Mouse (Mus musculus): ENCODE data around the gene Slc24a2. TPM values are rescaled to one million over a fixed set of nuclear protein-coding genes. Genes with fewer than 3 reads are reported as not detected.

The Slc24a2 gene
- total and polyA plus RNA-seq, 3 experiments = not detected

GRCm38 (mm10) chr4:87211344-87211978 lies 18.8 kb downstream of the Slc24a2 start:
- no peak overlapping the region for H3K9ac ChIP-seq (ENCODE audit: control insufficient read depth, low read depth, low read length, poor library complexity, severe bottlenecking)
- no peaks in the 10 kb centered on the region for H3K4me1 ChIP-seq (ENCODE audit: control insufficient read depth in 1 of 2, insufficient read depth in 2 of 2, low read length in 2 of 2)
- no peak overlapping the region for H3K27ac ChIP-seq (ENCODE audit: control insufficient read depth, low read depth, low read length)
- no peaks in the 10 kb centered on the region for H3K27me3 ChIP-seq (ENCODE audit: control insufficient read depth in 1 of 2, insufficient read depth in 2 of 2, low read length in 2 of 2)
- no peak for DNase-seq (ENCODE audit: low read depth, low spot score)
- no peaks in the 10 kb centered on the region for H3K9me3 ChIP-seq (replicated peaks; ENCODE audit: insufficient read depth, low read length)
- no peak overlapping the region for H3K4me3 ChIP-seq (ENCODE audit: control insufficient read depth in 1 of 2, insufficient read depth in 1 of 2, low read depth in 2 of 2, low read length in 2 of 2)
- TF ChIP-seq RAD21 (IDR thresholded peaks at IDR 0.05; ENCODE audit: low read depth, low read length) (no peak), MAFK (IDR thresholded peaks at IDR 0.05; ENCODE audit: borderline replicate concordance, low read depth, low read length) (no peak), ZC3H11A (IDR thresholded peaks at IDR 0.05; ENCODE audit: low read depth, low read length) (no peak), SIN3A (IDR thresholded peaks at IDR 0.05; ENCODE audit: low read length) (no peak), NELFE (IDR thresholded peaks at IDR 0.05; ENCODE audit: low read depth, low read length) (no peak), CHD2 (IDR thresholded peaks at IDR 0.05; ENCODE audit: low read length) (no peak), POLR2A (IDR thresholded peaks at IDR 0.05; ENCODE audit: control insufficient read depth in 1 of 2, insufficient read depth in 1 of 2, low read depth in 1 of 2, low read length in 2 of 2, poor library complexity in 1 of 2) (no peak)
- H3K79me2 ChIP-seq (ENCODE audit: control insufficient read depth, insufficient read depth, low read length, poor library complexity) = no peaks in the 10 kb centered on the region
- no peaks in the 10 kb centered on the region for H3K36me3 ChIP-seq (ENCODE audit: control insufficient read depth in 1 of 2, insufficient read depth in 2 of 2, low read length in 2 of 2)

GRCm38 (mm10) chr4:87210533-87210932 lies 19.7 kb downstream of the Slc24a2 start:
- Histone ChIP-seq H3K9me3 (replicated peaks; ENCODE audit: insufficient read depth, low read length) (no peaks in the 10 kb centered on the region), H3K27ac (ENCODE audit: control insufficient read depth, low read depth, low read length) (no peak overlapping the region), H3K36me3 (ENCODE audit: control insufficient read depth in 1 of 2, insufficient read depth in 2 of 2, low read length in 2 of 2) (no peaks in the 10 kb centered on the region), H3K4me3 (ENCODE audit: control insufficient read depth in 1 of 2, insufficient read depth in 1 of 2, low read depth in 2 of 2, low read length in 2 of 2) (no peak overlapping the region), H3K4me1 (ENCODE audit: control insufficient read depth in 1 of 2, insufficient read depth in 2 of 2, low read length in 2 of 2) (no peaks in the 10 kb centered on the region), H3K9ac (ENCODE audit: control insufficient read depth, low read depth, low read length, poor library complexity, severe bottlenecking) (no peak overlapping the region), H3K79me2 (ENCODE audit: control insufficient read depth, insufficient read depth, low read length, poor library complexity) (no peaks in the 10 kb centered on the region), H3K27me3 (ENCODE audit: control insufficient read depth in 1 of 2, insufficient read depth in 2 of 2, low read length in 2 of 2) (no peaks in the 10 kb centered on the region)
- no peak for DNase-seq (ENCODE audit: low read depth, low spot score)
- TF ChIP-seq GATA1 (IDR thresholded peaks at IDR 0.05; ENCODE audit: low read depth, low read length) (no peak), ZNF384 (IDR thresholded peaks at IDR 0.05; ENCODE audit: low read depth, low read length) (no peak), ZMIZ1 (IDR thresholded peaks at IDR 0.05; ENCODE audit: low read depth, low read length) (no peak), KAT2A (conservative IDR thresholded peaks at IDR 0.05; ENCODE audit: low read depth, low read length) (no peak), JUND (IDR thresholded peaks at IDR 0.05; ENCODE audit: low read depth, low read length) (no peak), NELFE (IDR thresholded peaks at IDR 0.05; ENCODE audit: low read depth, low read length) (no peak), ZKSCAN1 (IDR thresholded peaks at IDR 0.05; ENCODE audit: low read depth, low read length) (no peak), MAZ (IDR thresholded peaks at IDR 0.05; ENCODE audit: low read depth, low read length) (no peak), USF2 (IDR thresholded peaks at IDR 0.05; ENCODE audit: borderline replicate concordance in 1 of 2, insufficient read depth in 1 of 2, low read depth in 1 of 2, low read length in 2 of 2) (no peak), CHD1 (IDR thresholded peaks at IDR 0.05; ENCODE audit: low read depth, low read length) (no peak), ELF1 (IDR thresholded peaks at IDR 0.05; ENCODE audit: low read depth, low read length) (no peak), POLR2A (IDR thresholded peaks at IDR 0.05; ENCODE audit: control insufficient read depth in 1 of 2, insufficient read depth in 1 of 2, low read depth in 1 of 2, low read length in 2 of 2, poor library complexity in 1 of 2) (no peak), EP300 (IDR thresholded peaks at IDR 0.05; ENCODE audit: low read depth in 1 of 2, low read length in 2 of 2) (no peak), E2F4 (IDR thresholded peaks at IDR 0.05; ENCODE audit: borderline replicate concordance, low read depth, low read length) (no peak), CHD2 (IDR thresholded peaks at IDR 0.05; ENCODE audit: low read length) (no peak), MAX (IDR thresholded peaks at IDR 0.05; ENCODE audit: low read length) (no peak), SMC3 (IDR thresholded peaks at IDR 0.05; ENCODE audit: low read depth, low read length) (no peak), GABPA (IDR thresholded peaks at IDR 0.05; ENCODE audit: low read depth, low read length) (no peak), RCOR1 (IDR thresholded peaks at IDR 0.05; ENCODE audit: low read depth, low read length) (no peak)

Measured in MEL (cell line).